Mouse (Mus musculus) megakaryocyte-erythroid progenitor cell, adult 5 weeks (primary cell): ENCODE measurements around the gene Naa35. TPM values are rescaled to one million over a fixed set of nuclear protein-coding genes. Genes with fewer than 3 reads are reported as not detected.

ENCODE experiments used
- polyA plus RNA-seq: library from polyadenylated mRNA; stranded (reverse); fragments of >175 nt; gene quantifications from 2 replicates; pipeline ENCODE4 v1.2.3, GENCODE M21; 2012

The Naa35 gene
- 4.7 and 6.1 TPM in 2 replicates for polyA plus RNA-seq

GRCm38 (mm10) chr13:59584947-59585647 lies at the start of gene Naa35, which contains the start of gene Agtpbp1:
Gene Naa35 (plus strand): TSS chr13:59585259.
Gene Agtpbp1 (minus strand): TSS chr13:59585227.

GRCm38 (mm10) chr13:59675151-59676011 lies 90.3 kb downstream of the Naa35 start, which contains the start of gene Golm1:
Gene Golm1 (minus strand): TSS chr13:59675811.

Other genes with a start within 250 kb of the Naa35 start
- gene Agtpbp1, start within 50 bp of the Naa35 start, polyA plus RNA-seq = 4.1 and 4.8 TPM in 2 replicates
- 6.5 and 10.1 TPM in 2 replicates for gene Golm1, start 90.6 kb downstream of the Naa35 start, polyA plus RNA-seq
- not detected in 2 replicates for gene 4921517D22Rik, start 108.8 kb downstream of the Naa35 start, polyA plus RNA-seq
- gene Spata31d1a, start 125.1 kb downstream of the Naa35 start, polyA plus RNA-seq = 0.03 TPM in 1 of 2 replicates, not detected in the other
- gene Spata31d1b, start 127.0 kb downstream of the Naa35 start, polyA plus RNA-seq = not detected in 2 replicates
- 0.05 and 0.09 TPM in 2 replicates for gene Spata31d1d, start 146.5 kb downstream of the Naa35 start, polyA plus RNA-seq
- gene 1700014D04Rik, start 161.5 kb downstream of the Naa35 start, polyA plus RNA-seq = 0.05 and 0.16 TPM in 2 replicates
- 67.3 and 70.4 TPM in 2 replicates for gene Isca1, start 184.6 kb downstream of the Naa35 start, polyA plus RNA-seq
- gene Gm49354, start 197.0 kb downstream of the Naa35 start, polyA plus RNA-seq = 52.3 and 96.1 TPM in 2 replicates
- gene Tut7, start 237.9 kb downstream of the Naa35 start, polyA plus RNA-seq = 65.8 and 88.8 TPM in 2 replicates